Mouse (Mus musculus) heart, embryonic 15.5 days (tissue): ENCODE data around the gene Slc39a11. TPM values are rescaled to one million over a fixed set of nuclear protein-coding genes. Genes with fewer than 3 reads are reported as not detected.

Source experiments
- ATAC-seq: fragments of 200-750 bp; cut with Nextera tagmentation; replicated peaks from 2 replicates; pipeline ENCODE4 v1.8.0; 2017; ENCODE audit warnings: low read depth, moderate TSS enrichment; ENCODE audit not compliant: insufficient number of reproducible peaks, insufficient read depth, low FRiP score
- H3K27ac ChIP-seq: fragments of 300-500 bp; sonication (generic); 2 replicates; pipeline ENCODE4 v1.5.1; 2015; ENCODE audit warnings: mild to moderate bottlenecking, inconsistent platforms
- H3K27me3 ChIP-seq: fragments of 300-500 bp; sonication (generic); 2 replicates; pipeline ENCODE4 v1.6.1; 2015; ENCODE audit warnings: inconsistent platforms
- H3K36me3 ChIP-seq: fragments of 300-500 bp; sonication (generic); 2 replicates; pipeline ENCODE4 v1.6.1; 2015; ENCODE audit warnings: mild to moderate bottlenecking, inconsistent platforms
- H3K4me1 ChIP-seq: fragments of 300-500 bp; sonication (generic); replicated peaks from 2 replicates; pipeline ENCODE4 v1.6.1; 2015; ENCODE audit warnings: inconsistent platforms
- H3K4me2 ChIP-seq: fragments of 300-500 bp; sonication (generic); 2 replicates; pipeline ENCODE4 v1.6.1; 2015; ENCODE audit warnings: inconsistent platforms, mild to moderate bottlenecking, moderate library complexity
- H3K4me3 ChIP-seq: fragments of 300-500 bp; sonication (generic); 2 replicates; pipeline ENCODE4 v1.5.1; 2015; ENCODE audit warnings: mild to moderate bottlenecking, inconsistent platforms
- H3K9ac ChIP-seq: fragments of 300-500 bp; sonication (generic); 2 replicates; pipeline ENCODE4 v1.6.1; 2015; ENCODE audit warnings: mild to moderate bottlenecking, inconsistent platforms
- H3K9me3 ChIP-seq: fragments of 300-500 bp; sonication (generic); replicated peaks from 2 replicates; pipeline ENCODE4 v1.6.1; 2016; ENCODE audit warnings: inconsistent platforms
- WGBS: fragments of 180-500 bp; shearing (Covaris S2); methylation state at CpG from one replicate; pipeline ENCODE4 v1.1.7; 2015; ENCODE audit warnings: mixed read lengths; 5-methylcytosine and 5-hydroxymethylcytosine counted together
- polyA plus RNA-seq: library from polyadenylated mRNA; unstranded; fragments of >200 nt; fragmentation: Nextera tagmentation; extraction: Ambion mirVana; gene quantifications from 2 replicates; pipeline ENCODE4 v1.2.1, GENCODE M21; 2015

Slc39a11 gene
- polyA plus RNA-seq, 1 experiment from 2014 or later: 13.4 TPM

GRCm38 (mm10) chr11:113500631-113501305, 149.1 kb downstream of the Slc39a11 start:
- no peak overlapping the region for H3K9ac ChIP-seq
- H3K4me3 ChIP-seq: no peak overlapping the region
- WGBS: 64% methylated on average over 20 of the region's 20 CpGs
- H3K27ac ChIP-seq: no peak overlapping the region
- H3K9me3 ChIP-seq: no peaks in the 10 kb centered on the region
- H3K27me3 ChIP-seq: peaks cover 8% of the 10 kb centered on the region; the same call in 1 of the 2 replicates
- H3K4me1 ChIP-seq: no peaks in the 10 kb centered on the region; the same call in 1 of the 2 replicates
- no peaks in the 10 kb centered on the region for H3K36me3 ChIP-seq
- H3K4me2 ChIP-seq: no peak overlapping the region
- ATAC-seq: no peak

DNA sequence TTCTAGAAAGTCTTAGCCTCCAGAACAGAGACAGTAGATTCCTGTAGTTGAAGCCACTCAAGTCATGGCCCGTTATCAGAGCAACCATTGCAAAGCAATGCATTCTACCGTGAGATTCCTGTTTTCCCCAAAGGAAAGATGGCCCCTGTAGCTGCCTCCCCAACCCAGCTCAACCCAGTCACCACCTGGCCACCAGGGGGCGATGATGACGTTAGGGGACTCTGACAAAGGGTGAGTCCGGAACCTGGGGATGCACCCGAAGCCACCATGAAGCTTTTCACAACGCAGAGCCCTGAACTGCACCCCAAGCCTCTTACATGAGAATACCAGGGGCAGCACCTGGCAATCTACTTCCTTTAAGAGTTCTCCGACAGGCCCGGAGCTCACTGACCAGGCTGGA, 151.0 kb downstream of the Slc39a11 start:
- Histone ChIP-seq H3K4me3 (no peak overlapping the region), H3K4me1 (no peaks in the 10 kb centered on the region), H3K9ac (no peak overlapping the region), H3K4me2 (no peak overlapping the region), H3K36me3 (no peaks in the 10 kb centered on the region), H3K27ac (no peak overlapping the region), H3K27me3 (peaks cover 8% of the 10 kb centered on the region; the same call in 1 of the 2 replicates), H3K9me3 (no peaks in the 10 kb centered on the region)
- no peak for ATAC-seq
- WGBS: 62% methylated on average over 9 of the region's 9 CpGs

DNA sequence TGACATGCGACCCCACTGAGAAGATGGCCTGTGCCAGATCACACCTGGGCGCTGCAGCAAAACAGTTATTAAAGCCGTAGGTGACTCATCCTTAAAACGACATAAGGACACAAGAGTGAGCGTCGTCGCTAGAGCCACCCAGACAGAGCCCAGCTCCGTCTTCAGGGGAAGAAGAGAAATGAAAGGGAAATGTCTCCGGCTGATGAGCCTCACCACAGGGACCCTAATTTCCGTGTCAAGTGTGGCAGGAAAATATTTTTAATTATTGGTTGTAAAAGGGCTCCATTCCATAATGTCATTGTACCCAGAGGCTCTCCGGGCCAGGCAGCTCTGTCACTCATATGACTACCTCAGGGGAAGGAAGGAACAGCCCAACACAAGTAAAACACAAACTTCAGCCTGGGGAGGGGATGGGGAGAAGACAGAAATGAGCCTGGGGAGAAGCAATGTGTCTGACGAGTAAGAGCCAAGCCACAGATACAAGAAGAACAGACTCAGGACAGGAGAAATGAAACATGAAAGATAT, 155.8 kb downstream of the Slc39a11 start:
- Histone ChIP-seq H3K4me1 (peaks cover 8% of the 10 kb centered on the region; the same call in 1 of the 2 replicates), H3K27ac (no peak overlapping the region), H3K4me2 (no peak overlapping the region), H3K9me3 (no peaks in the 10 kb centered on the region), H3K36me3 (no peaks in the 10 kb centered on the region), H3K27me3 (no peaks in the 10 kb centered on the region), H3K4me3 (no peak overlapping the region), H3K9ac (no peak overlapping the region)
- 89% methylated on average over 12 of the region's 12 CpGs for WGBS
- ATAC-seq: no peak

- no peaks in the 10 kb centered on the region for H3K27me3 ChIP-seq
- no peak overlapping the region for H3K4me2 ChIP-seq
- peak overlapping the region; percentile 10; the same call in 1 of the 2 replicates for H3K27ac ChIP-seq
- no peaks in the 10 kb centered on the region for H3K36me3 ChIP-seq
- H3K4me3 ChIP-seq: no peak overlapping the region
- peaks cover 22% of the 10 kb centered on the region for H3K4me1 ChIP-seq
- WGBS: 63% methylated on average over 20 of the region's 20 CpGs
- no peak overlapping the region for H3K9ac ChIP-seq
- ATAC-seq: no peak
- H3K9me3 ChIP-seq: no peaks in the 10 kb centered on the region
These were observed 159.1 kb downstream of the Slc39a11 start for GRCm38 (mm10) chr11:113490530-113491520.

DNA sequence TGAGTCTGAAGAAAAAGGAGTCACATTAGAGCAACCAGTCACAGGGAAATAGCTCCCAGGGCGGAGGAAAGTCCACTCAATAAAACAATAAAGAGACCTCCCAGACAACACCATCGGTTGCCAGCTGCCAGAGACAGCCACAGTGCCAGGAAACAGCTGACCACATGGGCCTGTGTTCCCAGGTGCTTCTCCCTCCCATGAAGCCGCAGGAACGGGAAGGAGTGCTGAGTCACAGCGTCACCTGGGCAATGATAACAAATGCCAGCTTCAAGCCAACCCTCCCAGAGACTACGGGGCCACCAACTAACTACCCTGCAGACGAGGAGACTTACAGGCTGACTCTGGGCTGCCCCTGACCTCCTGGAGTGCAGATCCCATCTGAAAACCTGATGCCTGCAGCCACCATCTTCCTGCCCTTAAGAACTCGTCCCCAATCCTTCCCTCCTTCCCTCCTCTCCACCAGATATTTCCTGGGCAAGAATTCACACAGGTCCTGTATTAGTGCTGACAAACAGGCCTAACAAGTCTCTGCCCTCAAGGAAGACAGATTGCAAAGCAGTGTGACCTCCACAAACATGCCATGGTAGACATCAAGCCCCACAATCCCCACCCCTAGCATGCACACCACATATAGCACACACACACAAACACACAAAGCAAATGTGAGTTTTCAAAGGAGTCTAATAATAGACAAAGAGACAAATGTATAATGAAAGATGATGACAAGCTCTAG, 162.1 kb downstream of the Slc39a11 start:
- Histone ChIP-seq H3K36me3 (no peaks in the 10 kb centered on the region), H3K9me3 (no peaks in the 10 kb centered on the region), H3K27ac (no peak overlapping the region), H3K27me3 (no peaks in the 10 kb centered on the region), H3K4me3 (no peak overlapping the region), H3K9ac (no peak overlapping the region), H3K4me1 (peaks cover 22% of the 10 kb centered on the region), H3K4me2 (no peak overlapping the region)
- WGBS: 58% methylated on average over 8 of the region's 8 CpGs
- ATAC-seq: no peak

- Histone ChIP-seq H3K4me1 (peaks cover 13% of the 10 kb centered on the region; the same call in 1 of the 2 replicates), H3K27ac (no peak overlapping the region), H3K4me3 (no peak overlapping the region), H3K9ac (no peak overlapping the region), H3K9me3 (no peaks in the 10 kb centered on the region), H3K27me3 (no peaks in the 10 kb centered on the region), H3K4me2 (no peak overlapping the region), H3K36me3 (no peaks in the 10 kb centered on the region)
- 84% methylated on average over 10 of the region's 10 CpGs for WGBS
- ATAC-seq: no peak
These were observed 165.8 kb downstream of the Slc39a11 start for GRCm38 (mm10) chr11:113484037-113484436.

DNA sequence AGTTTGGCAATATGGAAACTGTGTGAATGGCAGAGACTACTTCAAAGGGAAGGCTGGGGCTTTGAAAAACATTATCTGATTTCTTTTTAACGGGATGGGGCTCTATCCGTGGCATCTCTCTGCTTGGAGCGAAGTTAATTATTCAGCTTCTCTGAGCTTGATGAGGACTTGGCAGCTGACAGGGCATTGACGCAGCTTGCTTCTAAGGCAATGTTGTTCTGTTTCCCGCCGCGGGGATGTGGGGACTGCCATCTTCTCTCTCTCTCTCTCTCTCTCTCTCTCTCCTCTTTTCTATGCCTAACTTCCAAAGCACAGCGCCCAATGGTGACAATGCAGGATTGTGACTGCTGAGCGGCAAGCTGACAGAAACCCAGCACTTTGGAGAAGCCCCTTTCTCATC, 172.3 kb downstream of the Slc39a11 start:
- H3K27me3 ChIP-seq: no peaks in the 10 kb centered on the region
- no peaks in the 10 kb centered on the region for H3K4me1 ChIP-seq
- WGBS: 81% methylated on average over 9 of the region's 9 CpGs
- no peak overlapping the region for H3K4me3 ChIP-seq
- no peak overlapping the region for H3K27ac ChIP-seq
- H3K9ac ChIP-seq: no peak overlapping the region
- H3K9me3 ChIP-seq: no peaks in the 10 kb centered on the region
- no peak overlapping the region for H3K4me2 ChIP-seq
- ATAC-seq: no peak
- H3K36me3 ChIP-seq: no peaks in the 10 kb centered on the region

DNA sequence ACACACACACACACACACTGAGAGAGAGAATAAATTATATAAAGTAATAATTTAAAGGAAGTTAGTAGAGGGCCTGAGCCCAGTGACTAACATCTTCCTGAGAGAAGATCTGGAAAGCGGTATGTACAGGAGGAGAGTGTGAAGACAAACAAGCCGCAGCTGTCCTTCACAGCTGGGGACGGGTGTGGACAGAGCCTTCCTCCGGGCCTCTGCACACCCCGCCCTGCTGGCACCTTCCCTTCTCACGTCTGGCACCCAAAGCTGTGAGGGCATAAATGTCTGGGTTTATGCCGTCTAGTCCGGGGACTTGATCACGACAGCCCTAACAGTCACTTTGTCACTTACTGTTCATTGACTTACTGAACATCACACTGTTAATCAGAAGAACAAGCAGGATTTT, 173.2 kb downstream of the Slc39a11 start:
- 67% methylated on average over 9 of the region's 9 CpGs for WGBS
- H3K4me3 ChIP-seq: no peak overlapping the region
- no peaks in the 10 kb centered on the region for H3K27me3 ChIP-seq
- no peaks in the 10 kb centered on the region for H3K4me1 ChIP-seq
- no peak for ATAC-seq
- H3K27ac ChIP-seq: no peak overlapping the region
- H3K4me2 ChIP-seq: no peak overlapping the region
- H3K36me3 ChIP-seq: no peaks in the 10 kb centered on the region
- H3K9ac ChIP-seq: no peak overlapping the region
- no peaks in the 10 kb centered on the region for H3K9me3 ChIP-seq

GRCm38 (mm10) chr11:113475491-113475890, 174.4 kb downstream of the Slc39a11 start:
- no peaks in the 10 kb centered on the region for H3K27me3 ChIP-seq
- H3K9me3 ChIP-seq: no peaks in the 10 kb centered on the region
- H3K4me2 ChIP-seq: no peak overlapping the region
- ATAC-seq: no peak
- H3K9ac ChIP-seq: no peak overlapping the region
- H3K36me3 ChIP-seq: no peaks in the 10 kb centered on the region
- 82% methylated on average over 5 of the region's 5 CpGs for WGBS
- no peaks in the 10 kb centered on the region for H3K4me1 ChIP-seq
- H3K4me3 ChIP-seq: no peak overlapping the region
- H3K27ac ChIP-seq: no peak overlapping the region

DNA sequence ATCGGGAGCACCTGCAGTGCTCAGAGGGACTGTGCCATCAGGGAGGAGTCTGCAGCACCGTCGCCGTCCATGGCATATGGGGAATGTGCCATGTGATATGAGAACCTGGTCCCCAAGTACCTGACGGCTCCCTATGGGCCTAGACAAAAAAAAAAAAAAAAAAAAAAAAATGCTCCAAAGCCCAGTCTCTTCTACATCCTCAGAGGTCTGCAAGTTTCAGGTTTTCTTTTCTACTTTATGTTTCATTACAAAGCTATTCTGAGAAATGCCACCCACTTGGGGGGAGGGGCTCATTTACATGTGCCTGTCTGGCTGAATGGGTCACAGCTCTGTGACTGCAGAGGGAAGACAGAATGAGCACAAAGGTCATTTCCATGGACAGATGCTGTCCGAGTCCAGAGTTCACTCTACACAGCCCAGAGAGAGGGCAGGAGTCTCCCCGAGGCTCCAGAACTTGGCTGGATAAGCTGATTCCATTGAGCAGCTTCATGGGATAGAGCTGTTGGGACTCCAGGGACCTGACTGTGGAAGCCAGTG, 175.8 kb downstream of the Slc39a11 start:
- Histone ChIP-seq H3K4me1 (no peaks in the 10 kb centered on the region), H3K4me2 (no peak overlapping the region), H3K9ac (no peak overlapping the region), H3K27me3 (no peaks in the 10 kb centered on the region), H3K27ac (no peak overlapping the region), H3K4me3 (no peak overlapping the region), H3K9me3 (no peaks in the 10 kb centered on the region), H3K36me3 (no peaks in the 10 kb centered on the region)
- 69% methylated on average over 7 of the region's 7 CpGs for WGBS
- no peak for ATAC-seq

GRCm38 (mm10) chr11:113471936-113472335, 177.9 kb downstream of the Slc39a11 start:
- Histone ChIP-seq H3K36me3 (no peaks in the 10 kb centered on the region), H3K27me3 (no peaks in the 10 kb centered on the region), H3K27ac (no peak overlapping the region), H3K4me1 (no peaks in the 10 kb centered on the region), H3K9ac (no peak overlapping the region), H3K4me3 (no peak overlapping the region), H3K4me2 (no peak overlapping the region), H3K9me3 (no peaks in the 10 kb centered on the region)
- ATAC-seq: no peak
- 89% methylated on average over 9 of the region's 9 CpGs for WGBS
